Mouse (Mus musculus) forebrain, embryonic 14.5 days (tissue): ENCODE measurements around the gene Tmed2. TPM values are rescaled to one million over a fixed set of nuclear protein-coding genes. Genes with fewer than 3 reads are reported as not detected.
"Not testable (repeated sequence)": the region's sequence is repeated elsewhere in the genome, so short reads cannot be mapped to it uniquely, and the experiment has no call there.

Experiments used
- ATAC-seq: fragments of 200-750 bp; cut with Nextera tagmentation; 2 replicates; pipeline ENCODE4 v1.8.0; 2017; ENCODE audit warnings: mild to moderate bottlenecking, moderate library complexity
- DNase-seq: peaks from one replicate; pipeline ENCODE4 v3.0.0-alpha.2; 2015; ENCODE audit warnings: low spot score
- H3K27ac ChIP-seq: fragments of 300-500 bp; sonication (generic); 2 replicates; pipeline ENCODE4 v1.5.1; 2014; ENCODE audit warnings: low read depth, mild to moderate bottlenecking, control low read depth, low read length, moderate library complexity
- H3K27me3 ChIP-seq: fragments of 300-500 bp; sonication (generic); replicated peaks from 2 replicates; pipeline ENCODE4 v1.6.1; 2014; ENCODE audit warnings: low read length, control low read depth, mixed read lengths; ENCODE audit not compliant: control insufficient read depth, insufficient read depth
- H3K36me3 ChIP-seq: fragments of 300-500 bp; sonication (generic); 2 replicates; pipeline ENCODE4 v1.6.1; 2014; ENCODE audit warnings: low read length, control low read depth; ENCODE audit not compliant: control insufficient read depth, insufficient read depth
- H3K4me1 ChIP-seq: fragments of 300-500 bp; sonication (generic); 2 replicates; pipeline ENCODE4 v1.6.1; 2014; ENCODE audit warnings: antibody characterized with exemption, low read length, control low read depth; ENCODE audit not compliant: control insufficient read depth, insufficient read depth
- H3K4me2 ChIP-seq: fragments of 300-500 bp; sonication (generic); 2 replicates; pipeline ENCODE4 v1.6.1; 2014; ENCODE audit warnings: mild to moderate bottlenecking, control low read depth, low read length
- H3K4me3 ChIP-seq: fragments of 300-500 bp; sonication (generic); 2 replicates; pipeline ENCODE4 v1.5.1; 2014; ENCODE audit warnings: low read depth, low read length, control low read depth
- H3K9ac ChIP-seq: fragments of 300-500 bp; sonication (generic); 2 replicates; pipeline ENCODE4 v1.6.1; 2014; ENCODE audit warnings: mild to moderate bottlenecking, low read length, control low read depth, moderate library complexity
- H3K9me3 ChIP-seq: fragments of 300-500 bp; sonication (generic); replicated peaks from 2 replicates; pipeline ENCODE4 v1.6.1; 2016; ENCODE audit warnings: low read length, control low read depth, mixed read lengths; ENCODE audit not compliant: control insufficient read depth
- WGBS: fragments of 180-500 bp; shearing (Covaris S2); extraction: QIAGEN DNeasy Blood & Tissue Kit; methylation state at CpG from one replicate; pipeline ENCODE4 v1.1.7; 2014; 5-methylcytosine and 5-hydroxymethylcytosine counted together
- polyA plus RNA-seq: library from polyadenylated mRNA; unstranded; fragments of >200 nt; fragmentation: Nextera tagmentation; extraction: Ambion mirVana; gene quantifications from 2 replicates; pipeline ENCODE4 v1.2.1, GENCODE M21; 2014

Tmed2 gene
- polyA plus RNA-seq, 1 experiment from 2014 or later: 416 TPM

- DNase-seq (peak; percentile 97), ATAC-seq (peak; percentile 98)
- Histone ChIP-seq H3K9ac (peak within 1 kb of the TSS; percentile 79), H3K9me3 (no peaks in the 10 kb centered on the region), H3K4me1 (peaks cover 14% of the 10 kb centered on the region), H3K36me3 (peaks cover 39% of the 10 kb centered on the region), H3K27ac (0 out of 2 replicates have a peak within 1 kb of the TSS, but pooled peaks have one; percentile 35), H3K27me3 (no peaks in the 10 kb centered on the region), H3K4me2 (peak within 1 kb of the TSS; percentile 75), H3K4me3 (peak within 1 kb of the TSS; percentile 69)
- 2% methylated on average over 51 of the region's 51 CpGs for WGBS
These were observed 38.3 kb downstream of the Tmed2 start, which contains the start of the genes Eif2b1 and Gtf2h3 for GRCm38 (mm10) chr5:124578633-124579317. Gene Eif2b1 (minus strand): TSS chr5:124579131. Gene Gtf2h3 (plus strand): TSS chr5:124579140.

GRCm38 (mm10) chr5:124582515-124582914, 42.0 kb downstream of the Tmed2 start:
- DNase-seq: no peak
- H3K27me3 ChIP-seq: no peaks in the 10 kb centered on the region
- peaks cover 32% of the 10 kb centered on the region for H3K36me3 ChIP-seq
- no peak overlapping the region for H3K27ac ChIP-seq
- H3K4me2 ChIP-seq: no peak overlapping the region
- H3K4me3 ChIP-seq: no peak overlapping the region
- WGBS: 87% methylated on average over 5 of the region's 5 CpGs
- peaks cover 14% of the 10 kb centered on the region for H3K4me1 ChIP-seq
- no peaks in the 10 kb centered on the region for H3K9me3 ChIP-seq
- no peak for ATAC-seq
- no peak overlapping the region for H3K9ac ChIP-seq

DNA sequence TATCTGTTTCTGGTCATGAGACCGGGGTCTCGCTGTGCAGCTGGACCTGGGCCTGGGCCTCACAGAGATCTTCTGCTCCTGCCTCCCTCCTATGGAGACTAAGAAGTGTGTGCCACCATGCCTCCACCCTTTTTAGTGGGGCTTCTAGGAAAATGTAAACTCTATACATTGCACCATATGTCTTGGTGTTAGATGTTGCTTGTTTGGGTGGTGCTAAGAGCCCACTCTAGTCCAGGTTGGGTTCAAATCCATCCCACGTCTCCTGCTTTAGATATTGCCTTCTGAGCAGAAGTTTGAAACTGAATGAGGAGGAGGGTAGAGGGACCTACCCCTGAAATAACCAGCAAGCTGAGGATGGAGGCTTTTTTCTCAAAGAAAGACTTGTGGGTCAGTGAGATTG, 52.3 kb downstream of the Tmed2 start:
- H3K4me2 ChIP-seq: no peak overlapping the region
- no peaks in the 10 kb centered on the region for H3K9me3 ChIP-seq
- no peak overlapping the region for H3K9ac ChIP-seq
- no peak overlapping the region for H3K4me3 ChIP-seq
- H3K36me3 ChIP-seq: peaks cover 77% of the 10 kb centered on the region
- 100% methylated on average over 3 of the region's 3 CpGs for WGBS
- H3K27ac ChIP-seq: no peak overlapping the region
- no peaks in the 10 kb centered on the region for H3K4me1 ChIP-seq
- DNase-seq (no peak), ATAC-seq (no peak)
- H3K27me3 ChIP-seq: no peaks in the 10 kb centered on the region

GRCm38 (mm10) chr5:124598224-124599174, 58.0 kb downstream of the Tmed2 start:
- Histone ChIP-seq H3K27me3 (no peaks in the 10 kb centered on the region), H3K4me1 (peaks cover 5% of the 10 kb centered on the region; the same call in 1 of the 2 replicates), H3K36me3 (peaks cover 29% of the 10 kb centered on the region), H3K9ac (peak overlapping the region; percentile 75), H3K9me3 (no peaks in the 10 kb centered on the region), H3K4me3 (peak overlapping the region; percentile 79), H3K27ac (no peak overlapping the region), H3K4me2 (peak overlapping the region; percentile 65)
- ATAC-seq (peak; percentile 100), DNase-seq (peak; percentile 99)
- WGBS: 5% methylated on average over 30 of the region's 30 CpGs

DNA sequence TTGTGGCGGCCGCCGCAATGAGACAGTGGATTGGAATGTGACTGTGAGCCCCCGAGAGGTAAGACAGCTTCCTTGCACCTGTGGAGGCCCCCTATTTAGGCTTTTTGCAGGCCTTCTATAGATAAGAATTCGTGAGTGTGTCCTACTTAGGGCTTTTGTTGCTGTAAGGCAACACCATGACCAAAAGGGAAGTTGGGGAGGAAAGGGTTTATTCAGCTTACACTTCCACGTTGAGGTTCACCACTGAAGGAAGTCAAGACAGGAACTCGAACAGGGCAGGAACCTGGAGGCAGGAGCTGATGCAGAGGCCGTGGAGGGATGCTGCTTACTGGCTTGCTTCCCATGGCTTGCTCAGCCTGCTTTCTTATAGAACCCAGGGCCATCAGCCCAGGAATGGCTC, 59.2 kb downstream of the Tmed2 start:
- not testable (repeated sequence) for H3K27ac ChIP-seq, ATAC-seq, DNase-seq, H3K27me3 ChIP-seq, H3K9ac ChIP-seq, H3K4me1 ChIP-seq, H3K9me3 ChIP-seq
- Histone ChIP-seq H3K36me3 (peaks cover 30% of the 10 kb centered on the region), H3K4me3 (0 out of 2 replicates have a peak overlapping the region, but pooled peaks have one; percentile 79), H3K4me2 (peak overlapping the region; percentile 65; the same call in 1 of the 2 replicates)
- 65% methylated on average over 8 of the region's 8 CpGs for WGBS

Other genes with a start within 250 kb of the Tmed2 start
- 13.5 and 16.6 TPM in 2 replicates for gene Mphosph9, start 212.7 kb upstream of the Tmed2 start, polyA plus RNA-seq
- gene 2810006K23Rik, start 212.6 kb upstream of the Tmed2 start, polyA plus RNA-seq: 12.5 and 15.3 TPM in 2 replicates
- 85.4 and 112 TPM in 2 replicates for gene Cdk2ap1, start 177.6 kb upstream of the Tmed2 start, polyA plus RNA-seq
- gene Sbno1, start 114.7 kb upstream of the Tmed2 start, polyA plus RNA-seq: 64.7 and 85.1 TPM in 2 replicates
- 21.7 and 24.2 TPM in 2 replicates for gene Kmt5a, start 100.8 kb upstream of the Tmed2 start, polyA plus RNA-seq
- gene Rilpl2, start 62.3 kb upstream of the Tmed2 start, polyA plus RNA-seq: 29.4 and 31.7 TPM in 2 replicates
- 14.3 and 14.7 TPM in 2 replicates for gene Snrnp35, start 57.6 kb upstream of the Tmed2 start, polyA plus RNA-seq
- 10.4 and 11.0 TPM in 2 replicates for gene Rilpl1, start 9.3 kb upstream of the Tmed2 start, polyA plus RNA-seq
- gene Ddx55, start 12.2 kb downstream of the Tmed2 start, polyA plus RNA-seq: 16.8 and 21.2 TPM in 2 replicates
- gene Eif2b1, start 38.4 kb downstream of the Tmed2 start, polyA plus RNA-seq: 79.9 and 81.9 TPM in 2 replicates
- 62.9 and 67.3 TPM in 2 replicates for gene Gtf2h3, start 38.4 kb downstream of the Tmed2 start, polyA plus RNA-seq
- gene Atp6v0a2, start 87.9 kb downstream of the Tmed2 start, polyA plus RNA-seq: 36.6 and 38.2 TPM in 2 replicates
- gene Dnah10, start 184.4 kb downstream of the Tmed2 start, polyA plus RNA-seq: 0.09 and 0.22 TPM in 2 replicates